Mouse (Mus musculus) granulocyte monocyte progenitor cell, adult 5-6 weeks (primary cell): ENCODE results near the gene Galnt7. TPM values are rescaled to one million over a fixed set of nuclear protein-coding genes. Genes with fewer than 3 reads are reported as not detected.

Experiments
- ATAC-seq: replicated peaks from 2 replicates; pipeline ENCODE4 v1.8.0; 2016; ENCODE audit warnings: mild to moderate bottlenecking, moderate TSS enrichment, inconsistent platforms; ENCODE audit not compliant: poor library complexity, severe bottlenecking
- total RNA-seq, 2 experiments: library from RNA; stranded (forward) in 1 of 2; stranded (reverse) in 1 of 2; fragments of 200-712, 200-1000 nt in 1 of 2; fragments of >200 nt in 1 of 2; fragmentation: Nextera tagmentation in 1 of 2; gene quantifications; 2 replicates each; pipeline ENCODE4 v1.2.3; 2014 to 2017

Gene Galnt7
- total RNA-seq, 2 experiments from 2014 or later = 16.8 to 26.6 TPM

DNA sequence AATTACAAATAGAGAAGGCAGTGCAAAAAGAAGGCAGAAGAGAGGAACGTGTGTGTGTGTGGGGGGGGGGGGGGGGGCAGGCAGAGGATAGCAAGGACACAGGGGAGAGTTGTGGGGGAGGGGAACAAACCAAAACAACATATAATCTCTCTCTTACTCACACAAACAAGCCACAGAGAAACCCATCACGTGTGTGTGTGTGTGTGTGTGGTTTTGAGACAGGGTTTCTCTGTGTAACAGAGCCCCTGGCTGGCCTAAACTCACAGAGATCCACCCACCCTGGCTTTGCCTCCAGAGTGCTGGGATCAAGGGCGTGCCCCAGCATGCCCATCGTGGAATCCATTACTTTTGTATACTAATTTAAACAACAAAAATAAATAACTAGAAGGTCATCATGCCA lies 66.2 kb downstream of the Galnt7 start:
- ATAC-seq = no peak

DNA sequence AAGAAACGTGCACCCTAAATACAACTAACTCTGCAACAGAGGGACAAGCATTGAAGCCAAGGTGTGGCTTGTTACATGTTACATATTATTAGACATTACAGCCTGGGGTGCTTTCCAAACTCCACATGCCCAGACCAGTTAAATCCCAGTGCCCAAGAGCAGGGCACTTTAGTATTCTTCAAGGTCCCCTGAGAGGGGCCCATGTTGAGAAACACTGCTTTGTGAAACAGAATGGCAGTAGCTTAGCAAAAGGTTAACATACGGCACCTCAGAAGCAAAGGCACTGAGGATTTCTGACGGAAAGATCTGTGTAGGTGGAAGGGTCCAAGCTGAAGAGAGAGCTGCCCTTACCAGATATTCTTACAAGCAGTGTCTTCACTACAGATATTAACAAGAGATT lies 67.0 kb downstream of the Galnt7 start:
- no peak for ATAC-seq

DNA sequence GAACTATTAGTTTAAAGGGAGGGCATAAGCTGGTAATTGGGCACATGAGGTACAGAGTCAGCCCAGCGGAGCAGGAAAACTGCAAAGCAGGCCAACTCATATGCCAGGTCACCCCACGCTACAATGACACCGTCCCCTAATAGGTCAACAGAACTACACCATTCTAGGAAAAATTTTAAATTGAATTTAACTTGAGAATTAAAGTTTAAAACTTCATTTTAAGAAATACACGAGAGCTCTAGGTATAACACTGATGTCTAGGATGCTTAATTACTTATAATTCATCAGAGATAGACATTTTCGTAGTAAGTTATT lies 67.7 kb downstream of the Galnt7 start:
- no peak for ATAC-seq

DNA sequence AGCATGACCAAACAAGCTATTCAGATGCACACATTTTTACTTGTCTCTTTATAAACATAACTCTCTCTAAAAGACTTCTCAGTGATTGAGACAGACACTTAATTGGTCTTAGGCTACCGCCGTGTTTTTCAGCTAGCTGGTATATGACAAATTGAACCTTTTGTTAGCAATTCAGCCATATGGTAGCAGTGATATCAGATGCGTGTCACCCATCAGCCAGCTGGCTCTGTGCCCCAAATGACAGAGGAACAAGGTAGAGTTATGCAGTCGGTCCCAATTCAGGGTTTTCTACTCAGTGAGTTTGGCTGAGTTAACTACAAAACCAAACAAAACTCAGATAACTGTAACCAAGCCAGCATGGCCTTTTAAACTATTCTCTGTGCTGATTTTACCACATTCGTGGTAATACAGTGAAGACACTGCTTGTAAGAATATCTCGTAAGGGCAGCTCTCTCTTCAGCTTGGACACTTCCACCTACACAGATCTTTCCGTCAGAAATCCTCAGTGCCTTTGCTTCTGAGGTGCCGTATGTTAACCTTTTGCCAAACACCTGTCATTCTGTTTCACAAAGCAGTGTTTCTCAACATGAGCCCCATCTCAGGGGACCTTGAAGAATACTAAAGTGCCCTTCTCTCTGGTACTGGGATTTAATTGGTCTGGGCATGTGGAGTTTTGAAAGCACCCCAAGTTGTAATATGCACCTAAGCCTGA lies 68.3 kb downstream of the Galnt7 start:
- ATAC-seq = no peak

DNA sequence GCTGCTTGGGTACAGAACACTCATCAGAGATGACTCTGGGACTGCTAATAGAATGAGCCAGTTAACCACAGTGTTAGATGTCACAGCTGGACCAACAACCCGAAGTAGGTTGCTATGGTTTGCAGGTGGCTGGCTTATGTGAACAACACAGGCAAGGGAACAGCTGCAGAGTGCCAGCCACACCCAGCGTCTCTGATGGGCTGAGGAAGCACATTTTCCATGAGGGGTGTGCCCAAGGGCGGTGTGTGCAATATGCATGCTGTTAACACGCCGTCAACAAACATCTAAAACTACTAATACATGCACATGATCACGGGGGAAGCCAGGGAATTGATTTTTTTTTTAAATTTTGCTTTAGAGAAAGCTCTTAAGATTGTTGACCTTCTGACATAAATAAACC lies 73.0 kb downstream of the Galnt7 start:
- ATAC-seq = no peak

DNA sequence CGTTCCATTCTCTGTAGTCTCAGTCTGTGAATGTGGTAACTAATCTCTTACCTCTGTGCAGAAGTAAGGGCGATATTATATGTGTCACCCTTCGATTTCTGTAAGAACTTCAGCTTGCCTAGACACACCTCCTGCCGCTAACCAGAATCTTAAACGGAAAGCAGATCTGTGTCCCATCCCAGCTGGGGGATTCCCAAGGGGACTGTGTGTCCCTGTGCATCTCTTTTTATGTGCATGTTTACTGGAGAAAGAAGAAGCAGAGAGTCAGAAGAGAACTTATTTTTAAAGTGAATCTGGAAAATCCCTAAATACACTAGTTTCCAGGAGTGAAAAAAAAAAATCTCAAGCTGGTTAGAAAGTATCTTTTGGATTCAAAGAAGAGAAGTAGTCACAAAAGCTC lies 75.5 kb downstream of the Galnt7 start:
- no peak for ATAC-seq

DNA sequence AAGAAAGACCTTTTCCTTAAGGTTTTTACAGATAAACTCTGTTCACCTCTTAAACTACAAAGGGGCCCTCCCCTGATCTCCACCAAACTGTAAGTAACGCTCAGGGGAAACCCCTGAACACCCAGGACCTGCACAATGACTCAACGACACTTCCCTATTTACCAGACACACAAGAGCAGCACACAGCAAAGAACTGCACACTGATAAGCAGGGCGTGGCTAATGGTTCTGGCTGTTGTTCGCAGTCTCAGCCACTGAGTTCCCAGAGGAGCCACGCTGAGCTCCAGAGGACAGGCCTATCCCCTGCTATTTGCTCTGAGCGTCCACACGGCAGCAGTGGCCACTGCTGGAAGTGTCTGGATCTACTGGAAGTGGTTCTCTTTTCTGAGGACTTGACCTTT lies 76.6 kb downstream of the Galnt7 start:
- ATAC-seq = peak; percentile 95

DNA sequence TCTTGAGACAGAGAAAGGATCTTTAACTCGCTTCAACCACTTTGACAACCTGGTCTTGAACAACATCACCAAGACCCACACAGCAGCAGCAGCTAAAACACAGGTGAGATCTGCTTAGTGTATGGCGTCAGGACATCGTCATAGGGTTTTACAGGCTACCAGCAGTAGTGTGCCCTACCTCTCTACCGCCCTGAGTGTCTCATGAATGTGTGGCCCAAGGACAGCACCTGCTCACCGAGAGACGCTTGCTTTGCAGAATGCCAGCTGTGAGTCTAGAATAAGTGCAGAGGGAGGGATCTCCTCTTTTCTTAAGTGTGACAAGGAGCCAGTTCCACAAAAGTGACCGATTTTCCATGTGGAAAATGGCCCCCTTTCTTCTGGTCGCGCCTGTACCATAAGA lies 77.5 kb downstream of the Galnt7 start:
- no peak for ATAC-seq

DNA sequence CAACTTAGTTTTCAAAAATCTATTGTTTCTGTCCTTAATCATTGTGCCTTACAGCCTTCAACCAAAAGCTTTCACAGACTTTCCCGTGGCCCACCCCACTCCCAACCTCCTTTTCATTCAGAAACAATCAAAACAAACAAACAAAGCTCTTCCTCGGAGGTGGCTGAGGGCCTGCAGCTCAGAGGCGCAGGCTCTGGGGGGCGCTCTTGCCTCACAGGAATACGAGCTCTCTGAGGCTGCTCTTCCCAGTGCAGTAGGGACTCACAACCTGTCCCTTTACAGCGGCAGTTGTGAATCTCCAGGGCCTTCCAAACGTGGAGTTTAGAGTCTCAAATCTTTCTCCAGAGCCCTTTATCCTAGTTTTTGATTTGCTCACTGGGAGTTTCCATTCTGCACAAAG lies 78.4 kb downstream of the Galnt7 start:
- peak; percentile 79 for ATAC-seq

DNA sequence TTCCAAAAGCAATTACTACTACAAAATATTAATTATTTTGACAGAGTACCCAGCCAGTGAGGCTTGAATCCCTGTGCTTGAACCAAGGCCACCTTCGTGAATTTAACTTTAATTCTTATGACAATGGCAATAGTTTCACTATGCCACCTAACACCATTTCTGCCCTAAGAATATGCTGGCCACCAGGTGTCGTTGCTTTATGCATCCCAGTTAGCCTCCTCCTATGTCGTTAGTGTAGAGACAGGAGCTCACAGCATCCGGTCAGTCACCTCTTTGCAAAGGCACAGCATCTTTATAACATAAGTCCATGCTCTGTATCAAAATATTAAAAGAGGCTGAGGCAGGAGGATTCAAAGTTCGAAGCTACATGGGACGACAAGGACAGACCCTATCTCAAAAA lies 79.0 kb downstream of the Galnt7 start:
- no peak for ATAC-seq

DNA sequence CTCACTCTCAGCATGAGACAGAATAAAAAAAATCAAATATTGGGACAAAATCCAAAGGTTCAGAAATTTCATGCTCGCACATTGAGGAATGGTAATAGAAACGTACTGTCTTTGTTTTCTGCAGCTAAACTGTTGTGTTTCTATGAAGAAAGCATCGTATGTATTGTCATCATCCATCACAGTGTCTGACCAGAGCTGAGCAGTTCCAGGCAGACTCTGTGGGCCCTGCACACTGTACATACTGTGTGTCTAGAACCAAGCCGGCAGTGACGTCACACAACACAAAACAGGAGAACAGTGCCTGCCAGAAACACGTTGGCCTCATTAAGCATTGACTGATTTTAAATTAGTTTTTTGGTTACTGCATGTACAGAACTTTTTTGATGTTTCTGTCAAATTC lies 82.9 kb downstream of the Galnt7 start:
- no peak for ATAC-seq

DNA sequence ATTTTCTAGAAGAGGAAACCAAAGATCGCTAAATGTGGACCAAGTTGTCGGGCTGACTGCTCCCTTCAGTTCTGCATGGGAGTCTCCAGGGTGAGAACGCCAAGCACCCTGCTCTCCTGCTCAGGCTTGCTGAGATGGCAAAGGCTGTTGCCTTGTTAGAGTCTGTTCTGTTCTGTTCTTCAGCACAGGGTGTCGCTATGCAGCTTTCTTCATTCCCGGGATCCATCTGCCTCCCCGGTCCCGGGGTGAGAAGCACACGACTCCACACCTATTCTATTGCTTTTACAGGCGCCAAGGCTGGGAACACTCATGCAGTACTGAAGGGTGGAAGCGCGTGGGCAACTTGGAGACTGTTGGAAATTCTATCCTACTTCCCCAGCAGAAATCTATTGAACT lies 83.4 kb downstream of the Galnt7 start:
- ATAC-seq = no peak

DNA sequence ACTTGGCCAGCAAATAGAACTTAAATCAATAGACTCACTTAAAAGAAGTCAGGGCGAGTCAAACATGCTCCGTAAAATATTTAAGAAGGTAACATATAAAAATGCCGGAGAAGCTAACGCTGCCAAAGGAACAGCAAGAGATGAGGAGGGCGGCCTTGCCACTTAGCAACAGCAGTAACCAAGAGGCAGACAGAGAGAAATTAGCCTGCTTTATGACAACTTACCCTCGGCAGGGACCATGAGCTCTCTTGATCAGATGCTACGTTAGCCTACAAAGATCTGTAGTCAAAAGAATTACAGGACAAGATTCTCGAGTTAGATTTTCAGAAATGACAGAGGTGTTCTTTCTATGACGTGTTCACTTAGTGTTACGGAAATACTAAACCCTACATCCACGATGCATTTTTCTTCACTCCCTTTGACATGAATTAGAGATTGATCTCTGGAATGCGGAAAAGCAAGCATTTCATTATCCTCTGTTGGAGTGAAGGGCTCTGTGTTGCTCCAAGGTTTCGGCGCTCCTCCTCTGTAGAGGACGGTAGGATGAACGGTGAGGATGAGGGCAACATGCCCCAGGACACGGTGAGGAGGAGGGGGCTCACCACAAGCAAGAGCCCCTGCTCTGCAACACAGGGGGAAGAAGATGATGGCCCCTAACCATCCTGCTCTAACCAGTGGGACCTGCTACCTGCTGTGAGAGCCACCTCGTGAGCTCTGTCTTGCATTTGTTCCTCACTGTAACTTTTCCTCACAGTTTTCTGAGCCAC lies 84.0 kb downstream of the Galnt7 start:
- ATAC-seq = no peak

DNA sequence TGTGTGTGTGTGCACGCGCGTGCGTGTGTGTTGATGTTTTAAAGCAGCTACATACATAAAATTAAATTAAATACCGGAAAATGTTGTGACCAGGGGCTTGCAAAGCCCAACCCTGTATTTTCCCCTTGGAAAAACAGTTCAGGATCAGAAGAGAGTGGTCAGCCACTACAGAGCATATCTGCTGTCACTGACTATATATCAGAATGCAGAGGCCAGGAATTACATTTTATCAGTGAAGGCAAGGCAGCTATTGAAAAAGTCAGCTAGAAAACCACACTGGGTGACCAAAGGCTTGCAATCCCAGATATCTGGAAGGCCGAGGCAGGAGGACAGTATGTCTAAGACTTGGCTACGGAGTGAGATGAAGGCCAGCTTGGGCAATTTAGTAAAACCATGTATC lies 84.8 kb downstream of the Galnt7 start:
- ATAC-seq = no peak

DNA sequence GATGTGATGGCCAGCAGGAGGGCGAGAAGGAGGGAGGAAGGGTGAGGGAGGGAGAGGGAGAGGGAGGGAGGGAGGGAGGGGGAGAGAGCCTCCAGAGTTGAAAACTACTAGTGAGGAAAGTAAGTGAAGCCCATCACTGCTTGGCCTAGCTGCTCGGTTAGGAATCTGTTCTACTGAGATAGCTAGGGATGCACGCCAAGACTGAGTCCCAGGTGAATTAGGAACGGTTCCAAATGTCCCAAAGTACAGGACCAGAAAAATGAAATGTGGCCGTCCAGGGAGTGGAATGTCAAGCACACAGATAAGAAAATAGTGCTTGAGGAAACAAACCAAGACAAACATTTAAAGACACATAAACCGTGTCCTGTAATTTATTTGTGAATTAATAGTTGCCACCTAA lies 87.8 kb downstream of the Galnt7 start:
- ATAC-seq = no peak

DNA sequence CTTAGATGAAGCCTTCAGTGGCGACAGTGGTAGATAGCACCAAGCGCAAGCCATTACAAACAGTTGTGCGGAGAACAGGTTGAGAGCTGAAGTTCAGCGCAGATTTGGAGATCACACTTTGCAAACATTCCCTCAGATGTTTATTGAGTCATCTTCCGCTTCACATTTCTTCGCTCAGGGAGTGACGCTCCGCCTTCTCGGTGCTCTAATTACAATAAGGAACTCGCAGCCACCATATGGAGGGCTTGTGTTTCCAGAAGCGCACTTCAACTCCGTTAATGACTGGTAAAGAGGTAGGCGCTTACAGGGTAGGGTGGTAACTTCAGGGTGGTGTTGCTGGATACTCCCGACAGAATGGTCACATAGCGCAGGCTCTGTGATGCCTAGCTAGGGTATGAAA lies 89.1 kb downstream of the Galnt7 start:
- ATAC-seq = no peak

DNA sequence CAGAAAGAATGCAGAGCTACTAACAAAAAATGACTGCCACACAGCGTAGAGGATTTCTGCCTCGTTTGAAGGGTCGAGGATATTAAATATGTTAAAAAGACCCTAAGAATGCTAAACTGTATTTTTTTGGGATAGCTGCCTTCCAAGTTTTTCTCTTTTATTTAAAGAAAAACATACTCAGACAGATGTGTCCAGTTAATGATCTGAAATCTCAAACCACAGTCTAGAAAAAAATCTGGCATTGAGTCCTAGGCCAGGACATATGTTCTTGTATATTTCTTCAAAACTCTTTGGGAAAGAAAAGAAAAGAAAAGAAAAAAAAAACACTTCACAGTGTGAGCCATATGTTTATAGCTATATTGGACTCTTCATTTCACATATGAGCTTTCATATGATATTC lies 90.1 kb downstream of the Galnt7 start:
- no peak for ATAC-seq

DNA sequence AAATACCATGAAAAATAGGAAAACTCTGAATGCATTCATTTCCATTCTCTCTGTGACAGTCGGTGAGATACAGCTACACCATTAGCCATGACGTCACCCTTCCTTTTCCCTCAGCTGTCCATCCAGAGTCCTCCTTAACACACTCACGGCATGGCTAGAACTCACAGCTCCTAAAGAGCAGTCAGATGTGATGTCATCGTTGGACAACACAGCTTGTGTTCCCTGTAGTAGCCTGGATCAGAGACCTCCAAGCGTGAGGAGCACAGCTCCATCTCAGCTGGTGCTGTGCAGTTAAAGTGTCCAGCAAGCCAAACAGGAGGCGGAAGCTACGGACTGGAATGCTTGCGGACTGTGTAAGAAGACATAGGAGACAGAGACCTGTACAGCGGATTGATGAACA lies 91.9 kb downstream of the Galnt7 start:
- ATAC-seq = no peak

DNA sequence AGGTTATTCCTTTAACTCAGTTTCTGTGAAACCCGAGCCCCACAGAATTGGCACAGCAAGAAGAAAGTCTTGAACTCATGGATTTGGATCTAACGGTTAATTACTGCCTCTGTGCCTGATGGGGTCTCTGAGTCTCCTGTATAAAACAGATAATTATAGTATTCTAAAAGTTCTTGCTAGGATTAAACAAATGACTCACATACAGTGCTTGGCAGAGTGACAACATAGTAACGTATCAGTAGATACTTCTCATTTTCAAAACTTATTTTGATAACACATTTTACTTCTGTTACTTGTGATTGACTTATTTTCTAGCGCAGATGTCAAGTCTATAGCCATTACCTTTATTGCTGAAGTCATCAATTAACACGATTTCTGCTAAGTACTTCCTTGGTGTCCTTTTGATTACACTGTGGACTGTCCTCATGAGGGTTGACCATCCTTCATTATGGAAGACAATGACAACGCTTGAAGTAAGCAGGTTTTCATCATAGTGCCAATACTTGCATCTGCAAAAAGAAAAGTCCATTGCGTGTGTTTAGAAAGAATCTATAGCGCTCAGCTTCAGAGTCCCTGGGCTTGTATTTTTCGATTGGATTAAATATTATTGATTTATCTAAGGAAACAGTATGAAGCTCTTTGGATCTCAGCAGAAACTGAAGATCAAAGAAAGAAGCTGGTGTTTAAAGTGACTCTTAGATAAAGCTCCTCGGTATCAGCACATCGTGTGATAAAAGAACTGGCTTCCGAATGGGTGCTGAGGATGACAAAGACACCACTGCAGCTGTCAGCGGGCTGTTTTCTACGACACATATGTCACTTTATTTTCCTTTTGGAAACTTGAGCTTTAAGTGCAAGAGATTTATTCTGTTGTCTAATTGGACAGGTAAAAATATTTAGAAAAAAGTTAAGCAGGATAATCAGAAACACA lies 100.5 kb downstream of the Galnt7 start:
- ATAC-seq = no peak

DNA sequence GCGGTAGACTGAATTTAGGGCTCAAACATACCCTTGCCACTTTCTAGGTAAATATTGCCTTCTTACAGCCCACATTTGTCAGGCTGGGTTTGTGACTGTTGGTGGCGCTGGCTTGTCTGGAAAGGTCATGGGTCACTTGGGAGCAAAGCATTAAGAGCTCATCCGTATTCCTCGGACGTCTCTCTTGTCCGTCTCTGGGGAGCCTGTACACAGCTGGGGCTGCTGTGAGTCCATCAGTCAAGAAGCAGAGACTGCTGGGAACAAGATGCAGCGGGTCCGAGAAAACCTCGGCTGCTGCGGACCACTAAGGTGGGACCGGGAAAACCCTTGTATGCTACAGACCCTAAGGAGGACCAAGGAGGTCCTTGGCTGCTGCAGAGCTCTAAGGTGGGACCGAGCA lies 105.3 kb downstream of the Galnt7 start:
- no peak for ATAC-seq

DNA sequence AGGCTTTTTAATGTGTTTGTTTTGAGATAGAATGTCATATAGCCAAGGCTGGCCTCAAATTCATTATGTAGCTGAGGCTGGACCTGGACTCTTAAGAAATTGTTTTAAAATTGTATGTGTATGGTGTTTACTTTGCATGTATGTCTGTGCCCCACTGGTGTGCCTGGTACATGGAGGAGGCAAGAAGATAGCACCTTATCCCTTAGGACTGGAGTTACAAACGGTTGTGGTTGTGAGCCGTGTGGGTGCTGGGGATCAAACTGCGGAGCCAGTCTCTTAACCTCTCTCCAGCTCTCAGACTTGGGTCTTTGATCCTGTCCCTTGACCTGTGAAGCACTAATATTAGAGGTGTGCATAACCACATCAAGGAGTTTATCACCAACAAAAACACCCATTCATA lies 106.0 kb downstream of the Galnt7 start:
- ATAC-seq = no peak
